Mouse (Mus musculus) kidney, adult 2 months (tissue): ENCODE measurements around the gene Ptpn13.

Experiments used
- CTCF ChIP-seq: fragments of 200-500 bp; conservative IDR thresholded peaks from 2 replicates; pipeline ENCODE4 v1.5.1; 2011; ENCODE audit warnings: low read depth, mild to moderate bottlenecking, control low read depth, low read length, moderate library complexity, mixed read lengths; ENCODE audit not compliant: insufficient read depth, insufficient read length
- POLR2A ChIP-seq: fragments of 200-500 bp; IDR thresholded peaks from one replicate; pipeline ENCODE4 v1.6.1; 2011; ENCODE audit warnings: low read depth, low read length, control low read depth

GRCm38 (mm10) chr5:103431479-103431878, 6.5 kb downstream of the Ptpn13 start:
- TF ChIP-seq CTCF = no peak
- no peak for TF ChIP-seq POLR2A
